Mouse (Mus musculus) cerebellum, adult 2 months (tissue): ENCODE measurements around the gene E330034G19Rik. TPM values are rescaled to one million over a fixed set of nuclear protein-coding genes. Genes with fewer than 3 reads are reported as not detected.

Source experiments
- DNase-seq, 2 experiments: peaks; one replicate each; pipeline ENCODE4 v3.0.0; 2021
- H3K27ac ChIP-seq: fragments of 200-500 bp; 2 replicates; pipeline ENCODE4 v1.5.1; 2012; ENCODE audit warnings: low read length, control low read depth, inconsistent platforms; ENCODE audit not compliant: insufficient read depth
- H3K27me3 ChIP-seq: fragments of 200-500 bp; 2 replicates; pipeline ENCODE4 v1.6.1; 2012; ENCODE audit warnings: inconsistent platforms, mild to moderate bottlenecking, low read length, moderate library complexity; ENCODE audit not compliant: control insufficient read depth, insufficient read depth
- H3K4me1 ChIP-seq: fragments of 200-500 bp; 2 replicates; pipeline ENCODE4 v1.6.1; 2011; ENCODE audit warnings: low read length; ENCODE audit not compliant: control insufficient read depth, insufficient read depth
- H3K4me3 ChIP-seq: fragments of 200-500 bp; replicated peaks from 2 replicates; pipeline ENCODE3; 2011; ENCODE audit warnings: mild to moderate bottlenecking, low read depth, low read length, control low read depth; ENCODE audit not compliant: insufficient read depth
- CTCF ChIP-seq: fragments of 200-500 bp; IDR thresholded peaks from 2 replicates; pipeline ENCODE4 v1.5.1; 2011; ENCODE audit warnings: low read depth, mild to moderate bottlenecking, control low read depth, low read length, moderate library complexity, borderline replicate concordance; ENCODE audit not compliant: insufficient read depth
- POLR2A ChIP-seq: fragments of 200-500 bp; IDR thresholded peaks from 2 replicates; pipeline ENCODE4 v1.6.1; 2011; ENCODE audit warnings: low read length, control low read depth, borderline replicate concordance; ENCODE audit not compliant: insufficient read depth
- WGBS: fragments of 180-500 bp; shearing (Covaris S2); methylation state at CpG from one replicate; pipeline ENCODE4 v1.1.7; 2018; 5-methylcytosine and 5-hydroxymethylcytosine counted together
- polyA plus RNA-seq: library from polyadenylated mRNA; depleted of rRNA; stranded (reverse); fragments of >200 nt; gene quantifications from 2 replicates; pipeline ENCODE4 v1.2.3, GENCODE M21; 2012; rRNA removed

The E330034G19Rik gene
- polyA plus RNA-seq, 1 experiment: 0.29 TPM

GRCm38 (mm10) chr14:24358295-24358951 lies 65.4 kb downstream of the E330034G19Rik start:
- peak; percentile 28 to 37 for DNase-seq
- H3K4me1 ChIP-seq: no peaks in the 10 kb centered on the region
- TF ChIP-seq POLR2A: no peak
- TF ChIP-seq CTCF: peak; percentile 66
- H3K27ac ChIP-seq: no peak overlapping the region
- no peaks in the 10 kb centered on the region for H3K27me3 ChIP-seq
- WGBS: 61% methylated on average over 22 of the region's 22 CpGs
- H3K4me3 ChIP-seq: no peak overlapping the region

Other genes with a start within 250 kb of the E330034G19Rik start
- 29.2 and 32.4 TPM in 2 replicates for gene Dlg5, start 47.3 kb upstream of the E330034G19Rik start, polyA plus RNA-seq
- gene Polr3a, start 193.8 kb downstream of the E330034G19Rik start, polyA plus RNA-seq: 22.0 and 25.2 TPM in 2 replicates
- gene Rps24, start 193.9 kb downstream of the E330034G19Rik start, polyA plus RNA-seq: 1,301 and 1,467 TPM in 2 replicates